Mouse (Mus musculus) E14TG2a.4 (cell line): ENCODE measurements at regions not wholly inside any gene's neighbourhood (a gene's known extent, or its start where the extent isn't known, plus 50 kb on each side); places are given as distances from the start of the nearest gene placed in this dataset.

ENCODE experiments used
- CTCF ChIP-seq: conservative IDR thresholded peaks from 2 replicates; pipeline ENCODE4 v1.5.1; 2014; ENCODE audit warnings: low read length
- NANOG ChIP-seq: IDR thresholded peaks from 2 replicates; pipeline ENCODE4 v1.6.1; 2014; ENCODE audit warnings: borderline replicate concordance, low read length, mixed read lengths
- POU5F1 ChIP-seq: IDR thresholded peaks from 2 replicates; pipeline ENCODE4 v1.6.1; 2014; ENCODE audit warnings: low read length, borderline replicate concordance

GRCm38 (mm10) chr13:115652352-115652751 is 550.6 kb upstream of the Itga1 start:
- TF ChIP-seq CTCF = no peak
- TF ChIP-seq NANOG = no peak
- TF ChIP-seq POU5F1 = no peak
